Mouse (Mus musculus) heart, postnatal 0 days (tissue): ENCODE results near the gene Cct4. TPM values are rescaled to one million over a fixed set of nuclear protein-coding genes. Genes with fewer than 3 reads are reported as not detected.

ENCODE experiments used
- ATAC-seq: fragments of 200-750 bp; cut with Nextera tagmentation; 2 replicates; pipeline ENCODE4 v1.8.0; 2017; ENCODE audit warnings: low read depth, moderate number of reproducible peaks, moderate library complexity; ENCODE audit not compliant: insufficient read depth
- DNase-seq: peaks from one replicate; pipeline ENCODE4 v3.0.0-alpha.2; 2016; ENCODE audit warnings: low spot score
- H3K27ac ChIP-seq: fragments of 300-500 bp; sonication (generic); 2 replicates; pipeline ENCODE4 v1.5.1; 2014; ENCODE audit warnings: low read depth, mild to moderate bottlenecking
- H3K27me3 ChIP-seq: fragments of 300-500 bp; sonication (generic); 2 replicates; pipeline ENCODE4 v1.6.1; 2014; ENCODE audit warnings: low read length, mixed read lengths; ENCODE audit not compliant: control insufficient read depth, insufficient read depth
- H3K36me3 ChIP-seq: fragments of 300-500 bp; sonication (generic); replicated peaks from 2 replicates; pipeline ENCODE4 v1.6.1; 2014; ENCODE audit warnings: low read length, mixed read lengths; ENCODE audit not compliant: control insufficient read depth, insufficient read depth
- H3K4me1 ChIP-seq: fragments of 300-500 bp; sonication (generic); 2 replicates; pipeline ENCODE4 v1.6.1; 2014; ENCODE audit warnings: antibody characterized with exemption; ENCODE audit not compliant: control insufficient read depth, insufficient read depth
- H3K4me2 ChIP-seq: fragments of 300-500 bp; sonication (generic); 2 replicates; pipeline ENCODE4 v1.6.1; 2014; ENCODE audit warnings: low read depth, mild to moderate bottlenecking, low read length, moderate library complexity
- H3K4me3 ChIP-seq: fragments of 300-500 bp; sonication (generic); 2 replicates; pipeline ENCODE4 v1.5.1; 2014; ENCODE audit warnings: low read depth, low read length
- H3K9ac ChIP-seq: fragments of 300-500 bp; sonication (generic); replicated peaks from 2 replicates; pipeline ENCODE4 v1.6.1; 2014; ENCODE audit warnings: low read depth, low read length, mixed read lengths
- H3K9me3 ChIP-seq: fragments of 300-500 bp; sonication (generic); replicated peaks from 2 replicates; pipeline ENCODE4 v1.6.1; 2016; ENCODE audit warnings: low read length; ENCODE audit not compliant: control insufficient read depth
- CTCF ChIP-seq: IDR thresholded peaks from 2 replicates; pipeline ENCODE4 v1.5.1; 2016; ENCODE audit warnings: antibody characterized with exemption, control low read depth, low read depth
- EP300 ChIP-seq: IDR thresholded peaks from 2 replicates; pipeline ENCODE4 v1.6.1; 2016; ENCODE audit warnings: antibody characterized with exemption, low read depth
- WGBS: fragments of 180-500 bp; shearing (Covaris S2); extraction: QIAGEN DNeasy Blood & Tissue Kit; methylation state at CpG from one replicate; pipeline ENCODE4 v1.1.7; 2014; 5-methylcytosine and 5-hydroxymethylcytosine counted together
- polyA plus RNA-seq: library from polyadenylated mRNA; unstranded; fragments of >200 nt; fragmentation: Nextera tagmentation; extraction: Ambion mirVana; gene quantifications from 2 replicates; pipeline ENCODE4 v1.2.1, GENCODE M21; 2015
- total RNA-seq: library from RNA; depleted of rRNA; stranded (reverse); fragments of >200 nt; gene quantifications from 2 replicates; pipeline ENCODE4 v1.2.3, GENCODE M21; 2014; ENCODE audit warnings: low replicate concordance

The Cct4 gene
- total and polyA plus RNA-seq, 2 experiments from 2014 or later, result 135 to 160 TPM

- ATAC-seq (peak; percentile 92), DNase-seq (peak; percentile 80)
- Histone ChIP-seq H3K4me1 (0 out of 2 replicates have a peak, but pooled peaks cover 5% of the 10 kb centered on the region), H3K36me3 (peaks cover 11% of the 10 kb centered on the region), H3K27me3 (no peaks in the 10 kb centered on the region), H3K27ac (peak overlapping the region; percentile 78), H3K9ac (peak overlapping the region; percentile 46), H3K9me3 (no peaks in the 10 kb centered on the region), H3K4me3 (peak overlapping the region; percentile 57), H3K4me2 (peak overlapping the region; percentile 81)
- WGBS, result under 1% methylated on average over 40 of the region's 40 CpGs
- TF ChIP-seq EP300 (no peak), CTCF (peak; percentile 27; the same call in 1 of the 2 replicates)
These were observed 18.0 kb downstream of the Cct4 start for GRCm38 (mm10) chr11:23008181-23008823.

GRCm38 (mm10) chr11:23008824-23009200, 18.5 kb downstream of the Cct4 start:
- H3K9me3 ChIP-seq, result no peaks in the 10 kb centered on the region
- H3K4me3 ChIP-seq, result peak overlapping the region; percentile 57
- peak overlapping the region; percentile 81 for H3K4me2 ChIP-seq
- ATAC-seq, result no peak
- no peak overlapping the region for H3K27ac ChIP-seq
- 0 out of 2 replicates have a peak, but pooled peaks cover 5% of the 10 kb centered on the region for H3K4me1 ChIP-seq
- no peak for TF ChIP-seq EP300
- no peak for TF ChIP-seq CTCF
- 29% methylated on average over 4 of the region's 4 CpGs for WGBS
- no peaks in the 10 kb centered on the region for H3K27me3 ChIP-seq
- peaks cover 6% of the 10 kb centered on the region for H3K36me3 ChIP-seq
- no peak for DNase-seq
- H3K9ac ChIP-seq, result peak overlapping the region; percentile 46

- Histone ChIP-seq H3K27me3 (no peaks in the 10 kb centered on the region), H3K4me3 (no peak overlapping the region), H3K9ac (no peak overlapping the region), H3K27ac (no peak overlapping the region), H3K4me1 (no peaks in the 10 kb centered on the region), H3K4me2 (no peak overlapping the region), H3K9me3 (no peaks in the 10 kb centered on the region), H3K36me3 (no peaks in the 10 kb centered on the region)
- DNase-seq (no peak), ATAC-seq (no peak)
- 84% methylated on average over 1 of the region's 1 CpGs for WGBS
- TF ChIP-seq CTCF (no peak), EP300 (no peak)
These were observed 22.8 kb downstream of the Cct4 start for GRCm38 (mm10) chr11:23013096-23013495.

GRCm38 (mm10) chr11:23013580-23014294, 23.4 kb downstream of the Cct4 start:
- ATAC-seq (no peak), DNase-seq (no peak)
- no peak overlapping the region for H3K9ac ChIP-seq
- peak; percentile 31 for TF ChIP-seq CTCF
- no peak for TF ChIP-seq EP300
- WGBS, result 85% methylated on average over 4 of the region's 4 CpGs
- no peaks in the 10 kb centered on the region for H3K27me3 ChIP-seq
- H3K27ac ChIP-seq, result no peak overlapping the region
- no peak overlapping the region for H3K4me2 ChIP-seq
- H3K4me3 ChIP-seq, result no peak overlapping the region
- H3K9me3 ChIP-seq, result 0 out of 2 replicates have a peak, but pooled peaks cover 3% of the 10 kb centered on the region
- H3K4me1 ChIP-seq, result no peaks in the 10 kb centered on the region
- no peaks in the 10 kb centered on the region for H3K36me3 ChIP-seq

GRCm38 (mm10) chr11:23014996-23015395, 24.7 kb downstream of the Cct4 start:
- H3K9me3 ChIP-seq, result 0 out of 2 replicates have a peak, but pooled peaks cover 3% of the 10 kb centered on the region
- TF ChIP-seq CTCF (no peak), EP300 (no peak)
- no peaks in the 10 kb centered on the region for H3K36me3 ChIP-seq
- 71% methylated on average over 6 of the region's 6 CpGs for WGBS
- no peak overlapping the region for H3K4me3 ChIP-seq
- H3K4me2 ChIP-seq, result no peak overlapping the region
- DNase-seq, result no peak
- no peak overlapping the region for H3K27ac ChIP-seq
- no peak overlapping the region for H3K9ac ChIP-seq
- ATAC-seq, result no peak
- no peaks in the 10 kb centered on the region for H3K4me1 ChIP-seq
- no peaks in the 10 kb centered on the region for H3K27me3 ChIP-seq
